Mouse (Mus musculus) heart, embryonic 16.5 days (tissue): ENCODE measurements around the gene Gm8011. TPM values are rescaled to one million over a fixed set of nuclear protein-coding genes. Genes with fewer than 3 reads are reported as not detected.
"Not testable (repeated sequence)": the region's sequence is repeated elsewhere in the genome, so short reads cannot be mapped to it uniquely, and the experiment has no call there.

ENCODE experiments used
- ATAC-seq: fragments of 200-750 bp; cut with Nextera tagmentation; replicated peaks from 2 replicates; pipeline ENCODE4 v1.8.0; 2017; ENCODE audit warnings: moderate number of reproducible peaks; ENCODE audit not compliant: insufficient read depth, low FRiP score; ENCODE audit errors: extremely low read depth
- H3K27ac ChIP-seq: fragments of 300-500 bp; sonication (generic); 2 replicates; pipeline ENCODE4 v1.5.1; 2014; ENCODE audit warnings: mild to moderate bottlenecking, low read length, control low read depth, moderate library complexity
- H3K27me3 ChIP-seq: fragments of 300-500 bp; sonication (generic); 2 replicates; pipeline ENCODE4 v1.6.1; 2014; ENCODE audit warnings: low read length, mixed read lengths; ENCODE audit not compliant: control insufficient read depth, insufficient read depth
- H3K36me3 ChIP-seq: fragments of 300-500 bp; sonication (generic); 2 replicates; pipeline ENCODE4 v1.6.1; 2014; ENCODE audit not compliant: control insufficient read depth, insufficient read depth
- H3K4me1 ChIP-seq: fragments of 300-500 bp; sonication (generic); 2 replicates; pipeline ENCODE4 v1.6.1; 2014; ENCODE audit warnings: low read length, mixed read lengths; ENCODE audit not compliant: control insufficient read depth, insufficient read depth
- H3K4me2 ChIP-seq: fragments of 300-500 bp; sonication (generic); 2 replicates; pipeline ENCODE4 v1.6.1; 2014; ENCODE audit warnings: low read depth, mild to moderate bottlenecking, control low read depth, low read length
- H3K4me3 ChIP-seq: fragments of 300-500 bp; sonication (generic); 2 replicates; pipeline ENCODE4 v1.5.1; 2014; ENCODE audit warnings: mild to moderate bottlenecking, control low read depth, low read length
- H3K9ac ChIP-seq: fragments of 300-500 bp; sonication (generic); 2 replicates; pipeline ENCODE4 v1.6.1; 2014; ENCODE audit warnings: low read length, control low read depth
- H3K9me3 ChIP-seq: fragments of 300-500 bp; sonication (generic); replicated peaks from 2 replicates; pipeline ENCODE4 v1.6.1; 2016; ENCODE audit warnings: low read length; ENCODE audit not compliant: control insufficient read depth
- WGBS: fragments of 180-500 bp; shearing (Covaris S2); extraction: QIAGEN DNeasy Blood & Tissue Kit; methylation state at CpG from one replicate; pipeline ENCODE4 v1.1.7; 2014; 5-methylcytosine and 5-hydroxymethylcytosine counted together
- polyA plus RNA-seq: library from polyadenylated mRNA; unstranded; fragments of >200 nt; fragmentation: Nextera tagmentation; extraction: Ambion mirVana; gene quantifications from 2 replicates; pipeline ENCODE4 v1.2.1, GENCODE M21; 2015

Gene Gm8011
- polyA plus RNA-seq, result not detected in 2 replicates

DNA sequence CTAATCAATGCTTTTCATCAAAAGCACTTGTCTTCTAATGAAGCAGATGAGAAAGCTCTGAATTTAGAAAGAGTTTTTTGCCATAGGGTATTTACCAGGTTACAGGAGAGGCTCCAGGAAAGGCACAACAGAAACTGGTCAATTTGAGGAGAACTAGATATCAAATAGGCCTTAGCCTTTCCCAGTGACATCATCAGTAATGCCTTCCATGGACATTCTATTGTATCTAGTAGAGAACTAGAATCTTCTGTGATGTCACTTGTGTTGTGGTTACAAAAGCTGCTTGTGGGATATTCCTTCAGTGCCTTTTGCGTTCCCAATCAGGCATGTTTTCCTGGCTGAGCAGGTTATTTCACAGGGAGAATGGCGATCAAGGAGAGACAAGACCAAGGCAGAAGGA, at the start of gene Gm8011:
TSS of gene Gm8011 (plus strand) at position 301 of the 400 bp plus-strand sequence.
- H3K4me3 ChIP-seq, H3K27ac ChIP-seq, H3K4me1 ChIP-seq, H3K36me3 ChIP-seq, H3K9ac ChIP-seq, ATAC-seq, H3K4me2 ChIP-seq, H3K9me3 ChIP-seq, H3K27me3 ChIP-seq: not testable (repeated sequence)
- 45% methylated on average over 2 of the region's 2 CpGs for WGBS

- not testable (repeated sequence) for ATAC-seq
These were observed 24.1 kb upstream of the Gm8011 start, which contains the start of gene Gm8005 for GRCm38 (mm10) chr14:42439573-42439972. Gene Gm8005 (minus strand): TSS chr14:42439673.

DNA sequence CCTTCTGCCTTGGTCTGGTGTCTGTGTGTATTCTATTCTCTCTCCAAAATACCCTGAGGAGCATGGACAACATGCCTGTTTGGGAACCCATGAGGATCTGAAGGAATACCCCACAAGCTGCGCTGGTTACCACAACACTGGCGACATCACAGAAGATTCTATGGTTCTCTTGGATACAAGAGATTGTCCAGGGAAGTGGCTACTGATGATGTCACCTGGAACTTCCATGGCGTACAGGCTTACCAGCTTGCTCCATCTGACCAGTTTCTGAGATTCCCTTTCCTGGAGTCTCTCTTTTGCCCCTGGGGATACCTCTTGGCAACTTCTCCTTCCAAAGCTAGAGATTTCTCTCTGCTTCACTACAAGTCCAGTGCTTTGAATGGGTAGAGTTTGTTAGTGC, 38.6 kb downstream of the Gm8011 start, which contains the start of gene Gm8020:
TSS of gene Gm8020 (minus strand) at position 101 of the 400 bp plus-strand sequence.
- WGBS, result 71% methylated on average over 1 of the region's 3 CpGs
- not testable (repeated sequence) for H3K4me3 ChIP-seq, H3K9me3 ChIP-seq, H3K27ac ChIP-seq, H3K36me3 ChIP-seq, H3K27me3 ChIP-seq, H3K4me1 ChIP-seq, H3K9ac ChIP-seq, H3K4me2 ChIP-seq, ATAC-seq

More at GRCm38 (mm10) chr14:42439573-42439972, 24.1 kb upstream of the Gm8011 start, which contains the start of gene Gm8005:
- not testable (repeated sequence) for H3K36me3 ChIP-seq, H3K9ac ChIP-seq, H3K27me3 ChIP-seq, H3K9me3 ChIP-seq, H3K27ac ChIP-seq, H3K4me2 ChIP-seq, H3K4me3 ChIP-seq, H3K4me1 ChIP-seq
- 85% methylated on average over 2 of the region's 4 CpGs for WGBS

Other genes with a start within 250 kb of the Gm8011 start
- not detected in 2 replicates for gene Gm17026, start 203.8 kb upstream of the Gm8011 start, polyA plus RNA-seq
- gene Gm9611, start 166.5 kb upstream of the Gm8011 start, polyA plus RNA-seq, result not detected in 2 replicates
- not detected in 2 replicates for gene Gm7995, start 153.7 kb upstream of the Gm8011 start, polyA plus RNA-seq
- gene Gm8005, start 24.2 kb upstream of the Gm8011 start, polyA plus RNA-seq, result not detected in 2 replicates
- not detected in 2 replicates for gene Gm8020, start 38.5 kb downstream of the Gm8011 start, polyA plus RNA-seq
- not detected in 2 replicates for gene Gm8024, start 60.4 kb downstream of the Gm8011 start, polyA plus RNA-seq
- not detected in 2 replicates for gene Gm17124, start 136.0 kb downstream of the Gm8011 start, polyA plus RNA-seq
- gene Gm3633, start 178.0 kb downstream of the Gm8011 start, polyA plus RNA-seq, result not detected in 2 replicates
- gene Gm10378, start 192.1 kb downstream of the Gm8011 start, polyA plus RNA-seq, result not detected in 2 replicates